Mouse (Mus musculus): Measurements from ENCODE around the gene Gm7951. TPM values are rescaled to one million over a fixed set of nuclear protein-coding genes. Genes with fewer than 3 reads are reported as not detected.

Gene Gm7951
- polyA plus RNA-seq (2017; shearing (Covaris generic)): not detected

GRCm38 (mm10) chr14:42117269-42117668 is at the start of gene Gm7951:
Gene Gm7951 (minus strand): TSS chr14:42117369.

DNA sequence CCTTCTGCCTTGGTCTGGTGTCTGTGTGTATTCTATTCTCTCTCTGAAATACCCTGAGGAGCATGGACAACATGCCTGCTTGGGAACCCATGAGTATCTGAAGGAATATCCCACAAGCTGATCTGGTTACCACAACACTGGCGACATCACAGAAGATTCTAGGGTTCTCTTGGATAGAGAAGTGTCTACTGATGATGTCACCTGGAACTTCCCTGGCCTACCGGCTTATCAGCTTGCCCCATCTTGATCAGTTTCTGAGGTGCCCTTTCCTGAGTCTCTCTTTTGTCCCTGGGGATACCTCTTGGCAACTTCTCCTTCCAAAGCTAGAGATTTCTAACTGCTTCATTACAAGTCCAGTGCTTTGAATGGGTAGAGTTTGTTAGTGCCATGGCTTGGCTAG is 45.4 kb upstream of the Gm7951 start, which contains the start of gene Gm17027:
Gm17027 (minus strand) TSS at position 101 of the 400 bp plus-strand sequence.

Other genes with a start within 250 kb of the Gm7951 start
- not detected for gene Gm7980, start 210.1 kb downstream of the Gm7951 start, polyA plus RNA-seq (2017; shearing (Covaris generic))
- gene 1700049E17Rik1, start 192.4 kb downstream of the Gm7951 start, polyA plus RNA-seq (2017; shearing (Covaris generic)): not detected
- not detected for gene 1700024B05Rik, start 173.4 kb downstream of the Gm7951 start, polyA plus RNA-seq (2017; shearing (Covaris generic))
- not detected for gene Gm6401, start 149.4 kb downstream of the Gm7951 start, polyA plus RNA-seq (2017; shearing (Covaris generic))
- gene Gm3543, start 134.0 kb downstream of the Gm7951 start, polyA plus RNA-seq (2017; shearing (Covaris generic)): not detected
- not detected for gene Gm17027, start 45.3 kb upstream of the Gm7951 start, polyA plus RNA-seq (2017; shearing (Covaris generic))
- gene Gm3573, start 73.4 kb upstream of the Gm7951 start, polyA plus RNA-seq (2017; shearing (Covaris generic)): not detected
- gene Gm17026, start 142.7 kb upstream of the Gm7951 start, polyA plus RNA-seq (2017; shearing (Covaris generic)): not detected
- gene Gm9611, start 180.0 kb upstream of the Gm7951 start, polyA plus RNA-seq (2017; shearing (Covaris generic)): not detected
- gene Gm7995, start 192.8 kb upstream of the Gm7951 start, polyA plus RNA-seq (2017; shearing (Covaris generic)): not detected